Mouse (Mus musculus) embryonic facial prominence, embryonic 14.5 days (tissue): ENCODE measurements around the gene Rtraf. TPM values are rescaled to one million over a fixed set of nuclear protein-coding genes. Genes with fewer than 3 reads are reported as not detected.

Source experiments
- ATAC-seq: fragments of 200-750 bp; cut with Nextera tagmentation; 2 replicates; pipeline ENCODE4 v1.8.0; 2017; ENCODE audit warnings: low read depth, moderate number of reproducible peaks, moderate TSS enrichment
- DNase-seq: peaks from one replicate; pipeline ENCODE4 v3.0.0-alpha.2; 2015; ENCODE audit warnings: low spot score
- H3K27ac ChIP-seq: fragments of 300-500 bp; sonication (generic); replicated peaks from 2 replicates; pipeline ENCODE4 v1.5.1; 2014; ENCODE audit warnings: low read depth, mild to moderate bottlenecking, low read length, moderate library complexity
- H3K27me3 ChIP-seq: fragments of 300-500 bp; sonication (generic); replicated peaks from 2 replicates; pipeline ENCODE4 v1.6.1; 2014; ENCODE audit warnings: low read length; ENCODE audit not compliant: control insufficient read depth, insufficient read depth
- H3K36me3 ChIP-seq: fragments of 300-500 bp; sonication (generic); 2 replicates; pipeline ENCODE4 v1.6.1; 2014; ENCODE audit warnings: low read length, mixed read lengths; ENCODE audit not compliant: control insufficient read depth, insufficient read depth
- H3K4me1 ChIP-seq: fragments of 300-500 bp; sonication (generic); 2 replicates; pipeline ENCODE4 v1.6.1; 2014; ENCODE audit warnings: antibody characterized with exemption, low read length; ENCODE audit not compliant: control insufficient read depth, insufficient read depth
- H3K4me2 ChIP-seq: fragments of 300-500 bp; sonication (generic); 2 replicates; pipeline ENCODE4 v1.6.1; 2014; ENCODE audit warnings: low read depth, mild to moderate bottlenecking, low read length, moderate library complexity, mixed read lengths
- H3K4me3 ChIP-seq: fragments of 300-500 bp; sonication (generic); 2 replicates; pipeline ENCODE4 v1.5.1; 2014; ENCODE audit warnings: low read depth, mild to moderate bottlenecking, low read length
- H3K9ac ChIP-seq: fragments of 300-500 bp; sonication (generic); 2 replicates; pipeline ENCODE4 v1.6.1; 2014; ENCODE audit warnings: low read depth, mild to moderate bottlenecking, low read length, moderate library complexity, mixed read lengths
- H3K9me3 ChIP-seq: fragments of 300-500 bp; sonication (generic); 2 replicates; pipeline ENCODE4 v1.6.1; 2016; ENCODE audit warnings: low read length; ENCODE audit not compliant: control insufficient read depth
- WGBS: fragments of 180-500 bp; shearing (Covaris S2); extraction: QIAGEN DNeasy Blood & Tissue Kit; methylation state at CpG from one replicate; pipeline ENCODE4 v1.1.7; 2014; 5-methylcytosine and 5-hydroxymethylcytosine counted together
- polyA plus RNA-seq: library from polyadenylated mRNA; unstranded; fragments of >200 nt; fragmentation: Nextera tagmentation; extraction: Ambion mirVana; gene quantifications from 2 replicates; pipeline ENCODE4 v1.2.1, GENCODE M21; 2014

Gene Rtraf
- polyA plus RNA-seq, 1 experiment from 2014 or later, result 255 TPM

GRCm38 (mm10) chr14:19785797-19786588 is 37.6 kb downstream of the Rtraf start:
- no peaks in the 10 kb centered on the region for H3K27me3 ChIP-seq
- no peaks in the 10 kb centered on the region for H3K4me1 ChIP-seq
- WGBS, result 80% methylated on average over 9 of the region's 9 CpGs
- no peak for ATAC-seq
- no peak overlapping the region for H3K4me2 ChIP-seq
- peaks cover 4% of the 10 kb centered on the region; the same call in 1 of the 2 replicates for H3K36me3 ChIP-seq
- H3K9ac ChIP-seq, result no peak overlapping the region
- no peak overlapping the region for H3K27ac ChIP-seq
- DNase-seq, result no peak
- H3K9me3 ChIP-seq, result no peaks in the 10 kb centered on the region
- H3K4me3 ChIP-seq, result no peak overlapping the region

GRCm38 (mm10) chr14:19777945-19778344 is 45.7 kb downstream of the Rtraf start:
- peaks cover 33% of the 10 kb centered on the region for H3K36me3 ChIP-seq
- no peaks in the 10 kb centered on the region for H3K9me3 ChIP-seq
- no peak for ATAC-seq
- no peak overlapping the region for H3K4me3 ChIP-seq
- no peak for DNase-seq
- H3K27ac ChIP-seq, result no peak overlapping the region
- 0 out of 2 replicates have a peak, but pooled peaks cover 3% of the 10 kb centered on the region for H3K4me1 ChIP-seq
- H3K4me2 ChIP-seq, result no peak overlapping the region
- no peak overlapping the region for H3K9ac ChIP-seq
- WGBS, result 88% methylated on average over 13 of the region's 13 CpGs
- H3K27me3 ChIP-seq, result no peaks in the 10 kb centered on the region

- Histone ChIP-seq H3K27ac (no peak overlapping the region), H3K27me3 (no peaks in the 10 kb centered on the region), H3K4me1 (0 out of 2 replicates have a peak, but pooled peaks cover 3% of the 10 kb centered on the region), H3K4me3 (no peak overlapping the region), H3K9ac (no peak overlapping the region), H3K36me3 (peaks cover 33% of the 10 kb centered on the region), H3K4me2 (no peak overlapping the region), H3K9me3 (no peaks in the 10 kb centered on the region)
- ATAC-seq (no peak), DNase-seq (no peak)
- 87% methylated on average over 6 of the region's 6 CpGs for WGBS
Observed at GRCm38 (mm10) chr14:19777365-19777764, 46.3 kb downstream of the Rtraf start.

- no peak overlapping the region for H3K9ac ChIP-seq
- H3K9me3 ChIP-seq, result no peaks in the 10 kb centered on the region
- no peak overlapping the region for H3K4me2 ChIP-seq
- no peak overlapping the region for H3K27ac ChIP-seq
- no peaks in the 10 kb centered on the region for H3K27me3 ChIP-seq
- 47% methylated on average over 6 of the region's 6 CpGs for WGBS
- 0 out of 2 replicates have a peak, but pooled peaks cover 3% of the 10 kb centered on the region for H3K4me1 ChIP-seq
- DNase-seq, result peak; percentile 24
- H3K4me3 ChIP-seq, result no peak overlapping the region
- ATAC-seq, result no peak
- H3K36me3 ChIP-seq, result peaks cover 30% of the 10 kb centered on the region
Observed at GRCm38 (mm10) chr14:19776890-19777289, 46.7 kb downstream of the Rtraf start.

- 92% methylated on average over 5 of the region's 5 CpGs for WGBS
Observed at GRCm38 (mm10) chr14:19776179-19776578, 47.4 kb downstream of the Rtraf start.

GRCm38 (mm10) chr14:19775491-19775890 is 48.1 kb downstream of the Rtraf start:
- H3K4me1 ChIP-seq, result 0 out of 2 replicates have a peak, but pooled peaks cover 3% of the 10 kb centered on the region
- H3K27ac ChIP-seq, result no peak overlapping the region
- H3K36me3 ChIP-seq, result peaks cover 29% of the 10 kb centered on the region
- no peak overlapping the region for H3K4me2 ChIP-seq
- no peak overlapping the region for H3K4me3 ChIP-seq
- DNase-seq (no peak), ATAC-seq (no peak)
- H3K9me3 ChIP-seq, result no peaks in the 10 kb centered on the region
- WGBS, result 91% methylated on average over 4 of the region's 4 CpGs
- no peak overlapping the region for H3K9ac ChIP-seq
- no peaks in the 10 kb centered on the region for H3K27me3 ChIP-seq

More at GRCm38 (mm10) chr14:19776179-19776578, 47.4 kb downstream of the Rtraf start:
- Histone ChIP-seq H3K36me3 (peaks cover 29% of the 10 kb centered on the region), H3K27ac (no peak overlapping the region), H3K4me2 (no peak overlapping the region), H3K9ac (no peak overlapping the region), H3K27me3 (no peaks in the 10 kb centered on the region), H3K4me1 (0 out of 2 replicates have a peak, but pooled peaks cover 3% of the 10 kb centered on the region), H3K4me3 (no peak overlapping the region), H3K9me3 (no peaks in the 10 kb centered on the region)
- ATAC-seq (no peak), DNase-seq (no peak)

GRCm38 (mm10) chr14:19774036-19774628 is 49.5 kb downstream of the Rtraf start:
- Histone ChIP-seq H3K27ac (0 out of 2 replicates have a peak overlapping the region, but pooled peaks have one; percentile 28), H3K27me3 (no peaks in the 10 kb centered on the region), H3K9me3 (no peaks in the 10 kb centered on the region), H3K9ac (no peak overlapping the region), H3K4me1 (peaks cover 10% of the 10 kb centered on the region), H3K4me2 (no peak overlapping the region), H3K4me3 (no peak overlapping the region), H3K36me3 (peaks cover 16% of the 10 kb centered on the region)
- DNase-seq, result peak; percentile 51
- WGBS, result 53% methylated on average over 13 of the region's 13 CpGs
- ATAC-seq, result peak; percentile 81

- peaks cover 15% of the 10 kb centered on the region for H3K4me1 ChIP-seq
- H3K27me3 ChIP-seq, result no peaks in the 10 kb centered on the region
- 73% methylated on average over 7 of the region's 7 CpGs for WGBS
- H3K9ac ChIP-seq, result no peak overlapping the region
- DNase-seq (no peak), ATAC-seq (no peak)
- H3K27ac ChIP-seq, result no peak overlapping the region
- no peak overlapping the region for H3K4me3 ChIP-seq
- peaks cover 10% of the 10 kb centered on the region for H3K36me3 ChIP-seq
- H3K4me2 ChIP-seq, result no peak overlapping the region
- H3K9me3 ChIP-seq, result no peaks in the 10 kb centered on the region
Observed at GRCm38 (mm10) chr14:19771173-19771572, 52.5 kb downstream of the Rtraf start.
